Mouse (Mus musculus) right cerebral cortex, postnatal 36 days (tissue): ENCODE measurements around the gene Triobp.
"Not testable (repeated sequence)": the region's sequence is repeated elsewhere in the genome, so short reads cannot be mapped to it uniquely, and the experiment has no call there.

Experiments
- DNase-seq, 2 experiments: peaks; one replicate each; pipeline ENCODE4 v3.0.0; 2022; ENCODE audit warnings: low spot score in 2 of 2, mixed read lengths in 1 of 2

Gene Triobp

DNA sequence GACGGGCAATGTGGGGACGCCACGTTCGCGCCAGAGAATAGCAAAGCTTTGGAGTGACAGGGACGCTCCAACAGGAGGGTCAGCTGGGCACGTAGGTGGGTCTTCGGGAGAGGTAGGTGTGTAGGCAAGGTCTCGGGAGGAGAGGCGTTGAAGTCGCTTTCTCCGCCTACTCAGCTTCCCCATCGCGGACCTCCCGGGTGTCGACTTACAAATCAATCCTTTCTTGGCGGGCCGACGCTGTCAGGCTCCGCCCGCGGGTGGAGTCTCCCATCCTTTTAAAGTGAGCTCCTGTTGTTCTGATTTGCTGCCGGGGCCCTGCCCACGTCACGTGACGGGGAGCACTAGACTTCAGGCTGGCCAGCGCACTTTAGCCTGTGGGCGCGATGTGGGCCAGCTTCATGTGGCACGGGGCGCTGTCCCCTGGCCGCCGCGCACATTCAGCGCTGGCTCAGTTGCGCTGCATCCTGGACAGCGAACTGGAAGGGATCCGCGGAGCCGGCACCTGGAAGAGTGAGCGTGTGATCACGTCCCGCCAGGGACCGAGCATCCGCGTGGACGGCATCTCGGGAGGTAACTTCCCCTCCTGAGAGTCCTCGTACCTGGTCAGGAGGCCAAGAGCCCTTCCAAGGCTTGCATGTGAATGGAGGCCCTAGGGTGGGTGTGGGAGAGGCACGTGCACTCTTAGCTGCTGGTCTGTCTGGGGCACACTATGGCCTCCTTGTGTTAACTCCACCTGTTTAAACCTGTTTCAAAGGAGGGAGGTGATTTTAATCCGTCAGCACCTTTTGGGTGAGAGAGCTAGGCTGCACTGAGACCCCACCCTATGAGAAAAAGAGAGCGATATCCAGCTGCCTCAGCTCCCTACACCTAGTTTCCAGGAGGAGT is 83.3 kb downstream of the Triobp start:
- peak; percentile 88 to 89 for DNase-seq

GRCm38 (mm10) chr15:79031908-79032307 is 84.4 kb downstream of the Triobp start:
- DNase-seq: not testable (repeated sequence)

- peak in 1 of 2 experiments; percentile 62 for DNase-seq
Measured at GRCm38 (mm10) chr15:79037913-79038328, 90.4 kb downstream of the Triobp start.

- DNase-seq: no peak
Measured at GRCm38 (mm10) chr15:79038331-79038730, 90.8 kb downstream of the Triobp start.

DNA sequence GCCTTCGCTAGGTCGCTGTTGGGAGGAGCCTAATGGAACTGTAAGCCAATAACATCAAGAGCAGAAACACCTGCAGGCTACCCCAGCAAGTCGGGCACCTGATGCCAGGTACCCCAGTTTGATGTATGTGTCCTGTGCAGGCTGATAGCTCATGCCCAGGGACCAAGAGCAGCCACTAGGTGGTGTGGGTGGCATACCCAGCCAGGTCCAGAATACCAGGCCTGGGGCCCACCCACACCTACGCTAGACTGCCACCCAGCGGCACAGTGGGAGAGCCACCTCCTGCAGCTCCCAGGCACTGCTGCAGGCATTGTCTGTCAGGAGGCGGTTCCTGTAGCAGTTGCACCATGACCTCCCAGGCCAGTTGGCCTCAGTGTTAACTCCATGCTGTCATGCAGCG is 91.3 kb downstream of the Triobp start:
- peak in 1 of 2 experiments; percentile 34 for DNase-seq

DNA sequence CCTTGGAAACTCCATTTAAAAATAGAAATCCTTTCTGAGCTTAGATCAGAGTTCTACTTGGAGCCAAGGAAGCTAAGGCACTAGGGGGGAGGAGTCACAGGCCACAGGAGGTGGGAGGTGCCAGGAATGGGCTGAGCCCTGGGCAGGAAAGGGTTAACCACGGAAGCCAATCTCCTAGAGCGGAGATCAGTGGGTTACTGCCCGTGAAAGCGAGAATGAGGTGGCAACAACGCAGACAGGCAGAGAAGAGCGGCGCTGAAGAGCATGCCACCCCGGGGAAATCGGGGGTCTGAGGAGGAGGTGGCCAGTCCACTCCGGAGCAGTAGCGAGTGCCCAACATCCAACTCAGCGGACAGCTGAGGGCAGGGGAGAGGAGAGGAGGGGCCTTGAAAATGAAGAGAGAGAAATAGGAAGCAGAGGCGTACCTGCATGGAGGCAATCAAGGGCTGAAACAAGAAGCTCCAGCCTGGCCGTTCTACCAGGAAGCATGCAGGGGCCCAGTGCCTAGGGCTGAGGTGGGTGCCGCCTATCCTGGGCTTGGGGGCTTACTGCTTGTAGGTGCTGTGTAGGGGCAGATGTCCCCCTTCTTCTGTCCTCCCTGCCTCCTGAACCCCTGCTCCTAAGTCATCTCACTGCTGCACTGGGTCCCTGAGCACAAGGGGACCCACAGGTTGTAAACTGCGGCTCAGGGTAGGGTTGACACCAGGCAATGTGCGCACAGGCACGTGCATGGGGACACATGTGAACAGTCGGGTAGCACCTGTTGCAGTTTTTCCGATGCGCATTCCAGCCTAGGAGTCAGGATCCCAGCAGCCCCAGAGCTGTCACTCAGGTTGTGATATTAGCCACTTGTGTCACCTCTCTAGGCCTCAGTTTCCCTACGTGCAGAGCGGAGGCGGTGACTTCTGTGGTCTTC is 93.2 kb downstream of the Triobp start:
- DNase-seq: no peak

DNA sequence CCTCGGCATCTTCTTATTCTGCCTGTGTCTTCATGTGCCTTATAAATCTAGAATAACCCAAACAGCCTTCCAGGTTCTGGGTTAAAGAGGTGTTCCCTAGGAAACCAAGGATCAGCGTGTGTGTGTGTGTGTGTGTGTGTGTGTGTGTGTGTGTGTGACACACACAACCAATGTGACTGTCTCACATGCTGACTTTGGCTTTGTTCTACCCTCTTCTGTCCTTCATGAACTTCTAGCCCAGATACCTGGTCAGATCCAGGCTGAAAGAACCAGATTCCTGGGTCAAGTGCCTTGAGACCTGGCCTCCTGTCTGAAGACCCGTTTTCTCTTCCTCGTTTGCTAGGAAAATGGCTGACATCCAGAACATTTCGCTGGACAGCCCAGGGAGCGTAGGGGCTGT is 94.1 kb downstream of the Triobp start, which contains the start of gene Galr3:
TSS of gene Galr3 (plus strand) at position 301 of the 400 bp plus-strand sequence.
- DNase-seq: no peak

DNA sequence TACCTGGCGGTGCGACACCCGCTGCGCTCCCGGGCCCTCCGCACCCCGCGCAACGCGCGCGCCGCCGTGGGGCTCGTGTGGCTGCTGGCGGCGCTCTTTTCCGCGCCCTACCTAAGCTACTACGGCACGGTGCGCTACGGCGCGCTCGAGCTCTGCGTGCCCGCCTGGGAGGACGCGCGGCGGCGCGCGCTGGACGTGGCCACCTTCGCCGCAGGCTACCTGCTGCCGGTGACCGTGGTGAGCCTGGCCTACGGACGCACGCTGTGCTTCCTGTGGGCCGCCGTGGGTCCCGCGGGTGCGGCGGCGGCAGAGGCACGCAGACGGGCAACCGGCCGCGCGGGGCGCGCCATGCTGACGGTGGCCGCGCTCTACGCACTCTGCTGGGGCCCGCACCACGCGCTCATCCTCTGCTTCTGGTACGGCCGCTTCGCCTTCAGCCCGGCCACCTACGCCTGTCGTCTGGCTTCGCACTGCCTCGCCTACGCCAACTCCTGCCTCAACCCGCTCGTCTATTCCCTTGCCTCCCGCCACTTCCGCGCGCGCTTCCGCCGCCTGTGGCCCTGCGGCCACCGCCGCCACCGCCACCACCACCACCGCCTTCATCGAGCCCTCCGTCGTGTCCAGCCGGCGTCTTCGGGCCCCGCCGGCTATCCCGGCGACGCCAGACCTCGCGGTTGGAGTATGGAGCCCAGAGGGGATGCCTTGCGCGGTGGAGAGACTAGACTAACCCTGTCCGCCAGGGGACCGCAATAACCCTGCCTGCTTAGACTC is 95.4 kb downstream of the Triobp start:
- peak; percentile 44 to 67 for DNase-seq

DNA sequence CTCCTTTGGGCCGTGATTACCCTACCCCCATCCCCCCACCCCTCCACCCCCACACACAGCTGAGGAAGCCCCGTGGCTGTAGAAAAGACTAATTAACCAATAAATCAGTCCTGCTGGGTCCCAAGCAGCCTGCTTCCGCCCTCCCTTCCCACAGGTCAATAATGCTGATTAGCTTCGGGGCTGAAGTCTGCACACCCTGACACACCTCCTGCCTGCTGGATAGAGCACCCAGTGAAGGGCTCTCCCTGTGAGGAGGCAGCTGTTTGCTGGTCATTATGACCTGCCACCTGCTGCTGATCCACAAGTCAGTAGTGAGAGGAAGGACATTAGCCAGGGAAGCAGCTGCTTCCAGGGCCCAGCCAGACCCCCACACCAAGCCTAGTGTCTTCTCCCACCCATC is 97.3 kb downstream of the Triobp start:
- no peak for DNase-seq

DNA sequence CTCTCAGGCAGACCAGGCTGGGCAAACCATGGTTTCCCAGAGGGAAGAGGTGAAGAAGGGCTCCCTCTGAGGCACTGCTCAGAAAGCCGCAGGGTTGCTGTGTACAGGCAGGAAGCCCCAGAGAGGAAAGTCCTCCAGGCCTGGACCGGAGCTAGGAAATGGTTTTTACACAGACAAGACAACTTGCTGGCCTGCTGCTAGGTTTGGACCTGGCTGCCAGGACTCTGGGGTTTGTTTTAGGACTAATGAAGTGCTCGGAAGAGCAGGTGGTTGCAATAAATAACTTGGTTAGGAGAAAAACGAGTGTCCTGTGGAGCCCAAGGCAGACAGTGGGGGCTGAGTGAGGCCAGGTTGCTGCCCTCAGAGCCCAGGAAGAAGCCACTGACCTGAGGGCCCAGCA is 100.7 kb downstream of the Triobp start:
- no peak for DNase-seq

DNA sequence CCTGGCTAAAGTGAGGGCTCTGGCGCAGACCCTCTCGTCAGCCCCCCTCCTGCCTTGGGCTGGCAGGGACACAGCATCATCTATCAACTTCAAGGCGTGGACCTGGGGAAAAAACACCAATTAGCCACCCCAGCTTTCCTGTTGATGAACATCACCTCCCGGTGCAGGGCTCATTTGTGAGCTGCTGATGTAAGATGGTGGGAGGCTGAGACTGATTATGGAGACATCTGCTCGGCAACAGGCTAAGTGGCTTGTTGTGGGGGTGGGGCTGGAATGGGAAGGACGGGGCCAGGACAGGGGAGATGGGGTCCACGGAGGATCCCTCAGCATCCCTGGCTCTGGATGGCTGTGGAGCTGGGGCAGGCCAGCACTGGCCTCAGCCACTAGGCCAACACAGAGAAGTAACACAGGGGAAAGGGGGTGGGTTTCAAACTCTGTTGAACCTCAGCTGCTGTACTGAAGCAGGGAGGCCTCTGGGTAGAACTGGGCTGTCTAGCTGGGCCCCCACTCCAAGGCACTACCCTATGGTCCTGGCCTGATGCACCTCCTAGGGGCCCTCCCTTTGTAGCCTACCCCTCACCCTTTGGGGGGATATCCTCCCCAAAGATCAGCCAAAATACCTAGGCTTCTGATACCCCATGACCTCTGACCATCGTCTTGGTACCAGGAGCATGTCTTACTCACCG is 102.8 kb downstream of the Triobp start:
- no peak for DNase-seq

GRCm38 (mm10) chr15:79050964-79051363 is 103.4 kb downstream of the Triobp start:
- no peak for DNase-seq

GRCm38 (mm10) chr15:79051461-79052360 is 104.2 kb downstream of the Triobp start:
- no peak for DNase-seq

DNA sequence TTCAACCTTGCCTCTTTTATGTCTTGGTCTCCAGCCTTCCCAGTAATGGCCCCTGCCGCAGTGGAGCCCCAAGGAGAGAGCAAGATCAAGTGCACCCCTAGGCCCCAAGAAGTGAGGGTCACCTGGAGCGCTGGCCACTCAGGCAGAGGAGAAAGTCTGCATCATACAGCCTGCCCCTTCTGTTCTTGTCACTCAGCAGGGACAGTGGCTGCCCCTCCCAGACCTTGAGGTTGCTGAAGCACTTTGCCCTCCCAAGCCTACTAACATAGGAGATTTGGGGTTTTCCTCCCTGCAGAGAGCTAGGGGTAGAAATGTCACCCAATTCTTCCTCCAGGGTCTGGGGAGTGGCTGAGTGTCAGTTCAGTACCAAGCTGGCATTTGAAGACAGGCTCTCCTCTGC is 104.8 kb downstream of the Triobp start:
- no peak for DNase-seq
